Mouse (Mus musculus): ENCODE measurements around the gene Hyou1. TPM values are rescaled to one million over a fixed set of nuclear protein-coding genes. Genes with fewer than 3 reads are reported as not detected.
A peak's percentile ranks its signal among the peaks of the same experiment; 100 is the strongest.
"Not testable (repeated sequence)": the region's sequence is repeated elsewhere in the genome, so short reads cannot be mapped to it uniquely, and the experiment has no call there.

Gene Hyou1
- total RNA-seq, 2 experiments from 2014 or later, result 126 to 212 TPM

GRCm38 (mm10) chr9:44399114-44399794, 20.0 kb downstream of the Hyou1 start:
- no peak for ATAC-seq (replicated peaks; ENCODE audit: poor library complexity, severe bottlenecking)

- no peak for ATAC-seq (replicated peaks; ENCODE audit: poor library complexity, severe bottlenecking)
Observed at GRCm38 (mm10) chr9:44399795-44400114, 20.5 kb downstream of the Hyou1 start.

DNA sequence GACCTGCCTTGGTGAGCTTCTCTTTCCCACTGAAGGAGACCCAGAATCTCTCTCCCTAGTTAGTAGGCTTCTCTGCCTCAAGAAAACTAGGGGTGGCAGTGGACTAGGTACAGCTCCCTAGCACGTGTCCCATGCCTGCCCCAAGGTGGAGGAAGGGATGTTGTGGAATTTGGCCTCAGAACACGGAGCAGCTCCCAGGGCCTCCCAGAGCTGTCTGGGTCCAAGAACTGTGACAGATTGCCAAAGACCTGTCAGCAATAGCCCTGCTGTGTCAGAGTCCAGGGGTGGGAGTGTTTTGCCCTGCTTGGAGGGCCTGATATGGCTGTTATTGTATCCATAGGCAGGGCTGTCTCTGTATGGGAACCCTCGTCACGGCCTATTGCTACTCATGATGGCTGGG, 21.8 kb downstream of the Hyou1 start:
- ATAC-seq (replicated peaks; ENCODE audit: poor library complexity, severe bottlenecking), result no peak

GRCm38 (mm10) chr9:44405011-44405410, 25.7 kb downstream of the Hyou1 start:
- no peak for ATAC-seq (replicated peaks; ENCODE audit: poor library complexity, severe bottlenecking)

GRCm38 (mm10) chr9:44406906-44407751, 27.8 kb downstream of the Hyou1 start, which contains the start of the genes Rps25 and Trappc4:
Gene Rps25, plus strand, starts transcription at chr9:44407139.
Gene Trappc4, minus strand, starts transcription at chr9:44407600.
- peak; percentile 87 for ATAC-seq (replicated peaks; ENCODE audit: poor library complexity, severe bottlenecking)

- ATAC-seq (replicated peaks; ENCODE audit: poor library complexity, severe bottlenecking), result no peak; the same call in 1 of the 2 replicates
Observed at GRCm38 (mm10) chr9:44407752-44408097, 28.4 kb downstream of the Hyou1 start.

- not testable (repeated sequence) for ATAC-seq (replicated peaks; ENCODE audit: poor library complexity, severe bottlenecking)
Observed at GRCm38 (mm10) chr9:44408693-44409092, 29.4 kb downstream of the Hyou1 start.

GRCm38 (mm10) chr9:44410647-44411336, 31.5 kb downstream of the Hyou1 start:
- no peak for ATAC-seq (replicated peaks; ENCODE audit: poor library complexity, severe bottlenecking)

DNA sequence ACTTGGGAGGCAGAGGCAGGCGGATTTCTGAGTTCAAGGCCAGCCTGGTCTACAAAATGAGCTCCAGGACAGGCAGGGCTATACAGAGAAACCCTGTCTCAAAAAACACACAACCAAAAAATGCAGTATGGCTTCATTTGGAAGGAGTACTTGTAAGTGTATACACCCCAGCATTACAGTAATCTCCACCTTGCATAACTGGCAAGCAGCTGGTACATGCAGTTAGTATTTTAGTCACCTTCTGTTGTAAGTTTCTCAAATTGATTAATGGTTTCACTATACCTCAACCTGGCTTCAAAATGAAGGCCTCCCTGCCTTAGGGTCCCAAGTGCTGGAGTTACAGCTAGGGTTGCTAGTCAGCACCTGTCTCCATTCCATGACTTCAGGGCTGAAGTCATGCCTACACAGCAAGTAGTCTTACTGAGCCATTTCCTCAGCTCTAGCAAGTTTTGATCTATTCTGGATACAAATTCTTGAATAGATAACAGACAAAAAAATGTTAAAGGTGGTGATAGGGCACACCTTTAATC, 32.4 kb downstream of the Hyou1 start:
- no peak for ATAC-seq (replicated peaks; ENCODE audit: poor library complexity, severe bottlenecking)

GRCm38 (mm10) chr9:44412306-44412705, 33.0 kb downstream of the Hyou1 start:
- ATAC-seq (replicated peaks; ENCODE audit: poor library complexity, severe bottlenecking), result no peak

DNA sequence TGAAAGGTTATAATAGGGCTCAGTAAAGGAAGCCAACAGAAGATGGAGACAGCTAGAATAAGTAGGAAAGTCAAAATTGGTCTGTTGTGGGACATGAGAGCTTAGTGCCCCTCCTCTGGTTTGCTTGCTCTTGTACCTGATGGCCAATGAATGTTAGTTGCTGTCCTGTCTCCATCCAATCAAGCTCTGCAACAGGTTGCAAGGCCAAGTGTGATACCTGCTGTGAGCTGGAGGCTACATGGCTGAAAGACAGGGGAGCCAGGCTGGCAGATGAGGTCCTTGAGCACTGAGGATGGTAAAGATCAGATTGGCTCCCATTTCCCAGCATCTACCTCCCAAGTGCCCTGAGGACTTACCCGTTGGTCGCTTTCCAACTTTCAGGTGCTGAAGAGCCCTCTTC, 33.5 kb downstream of the Hyou1 start:
- no peak for ATAC-seq (replicated peaks; ENCODE audit: poor library complexity, severe bottlenecking)

DNA sequence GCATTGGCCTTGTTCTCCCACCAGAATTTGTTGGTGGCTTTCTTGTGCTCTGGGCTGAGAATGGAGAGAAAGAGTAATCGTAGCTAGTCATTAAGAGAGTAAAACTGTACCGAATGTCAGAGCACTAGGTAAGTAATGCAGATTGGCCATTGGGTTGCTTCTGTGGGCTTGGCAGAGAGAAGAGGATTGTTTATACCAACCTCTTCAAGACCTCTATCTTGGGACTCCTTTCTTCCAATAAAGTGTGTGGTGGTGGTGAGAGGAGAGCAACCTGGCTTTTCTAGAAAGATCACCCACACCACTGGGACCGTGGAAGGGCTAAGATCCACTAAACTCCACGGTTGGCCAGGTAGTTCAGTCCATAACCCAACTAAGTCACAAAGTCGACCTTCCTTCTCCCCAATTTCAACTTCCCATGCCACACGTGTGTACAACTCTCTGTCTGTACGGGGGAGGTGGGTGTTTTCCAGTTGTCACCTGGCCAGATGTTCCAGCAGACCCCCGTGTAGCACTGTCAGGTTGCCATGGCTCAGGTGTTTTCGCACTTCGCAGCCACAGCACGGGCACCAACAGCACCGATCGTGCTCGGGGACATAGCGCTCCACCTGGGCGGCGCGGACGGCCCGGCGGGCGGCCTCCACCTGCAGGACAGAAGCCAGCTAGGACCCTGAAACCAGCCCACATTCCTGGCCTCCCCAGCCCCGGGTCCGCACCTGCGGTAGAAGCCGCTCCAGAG, 38.0 kb downstream of the Hyou1 start:
- ATAC-seq (replicated peaks; ENCODE audit: poor library complexity, severe bottlenecking), result no peak

DNA sequence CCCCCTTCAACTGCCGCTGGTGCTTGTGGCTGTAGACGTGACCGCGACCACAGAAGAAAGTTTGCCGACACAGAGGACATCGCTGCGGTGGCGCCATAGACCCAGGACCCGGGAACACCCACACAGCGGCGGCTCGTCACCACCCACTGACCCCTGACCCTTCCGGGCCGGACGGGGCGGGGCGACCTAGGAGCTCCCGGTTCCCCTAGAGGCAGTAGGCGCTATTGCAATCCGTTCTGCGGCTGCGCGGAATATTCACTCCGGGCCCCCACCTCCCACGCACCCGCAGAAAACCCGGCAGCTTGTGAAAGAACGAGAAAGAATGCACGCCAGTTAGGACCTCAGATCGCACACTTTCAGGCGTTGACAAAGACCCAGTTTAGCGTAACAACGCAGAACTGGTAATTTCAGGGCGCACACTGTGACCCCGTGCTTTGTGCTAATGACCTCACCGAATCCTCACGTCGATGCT, 38.6 kb downstream of the Hyou1 start:
- peak; percentile 95 for ATAC-seq (replicated peaks; ENCODE audit: poor library complexity, severe bottlenecking)

DNA sequence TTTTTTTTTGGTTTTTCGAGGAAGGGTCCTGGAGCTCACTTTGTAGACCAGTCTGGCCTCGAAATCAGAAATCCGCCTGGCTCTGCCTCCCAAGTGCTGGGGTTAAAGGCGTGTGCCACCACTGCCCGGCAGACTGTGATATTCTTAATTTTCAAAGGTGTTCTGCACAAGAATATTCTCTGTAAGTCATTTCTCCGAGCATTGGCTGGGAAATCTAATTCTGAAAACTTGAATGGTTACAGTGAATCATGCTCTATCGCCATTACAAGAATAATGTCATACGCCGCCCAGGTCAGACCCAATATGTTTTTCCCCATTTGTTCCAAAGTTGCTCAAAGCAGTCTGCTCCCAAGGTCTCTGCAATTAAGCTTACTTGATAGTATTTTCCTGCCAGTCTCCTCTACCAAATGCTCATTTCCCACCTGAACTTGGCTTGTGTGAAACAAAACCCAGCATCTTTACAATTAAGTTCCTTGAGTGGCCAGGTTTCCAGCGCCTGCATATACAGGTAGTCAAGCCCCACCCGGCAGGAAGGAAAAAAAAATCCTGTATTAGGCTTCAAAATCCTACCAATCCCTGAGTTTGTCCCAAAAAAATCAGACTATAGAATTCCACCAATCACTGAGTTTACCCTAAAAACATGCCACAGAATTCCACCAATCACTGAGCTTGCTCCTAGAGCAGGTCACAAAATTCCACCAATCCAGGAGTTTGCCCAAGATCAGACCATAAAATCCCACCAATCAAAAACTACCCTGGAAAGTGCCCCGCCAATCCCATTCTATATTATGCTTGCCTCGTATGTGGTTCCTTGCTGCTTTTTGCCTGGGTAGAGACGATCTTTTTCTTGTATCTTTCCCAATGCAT, 39.5 kb downstream of the Hyou1 start, which contains the start of gene Ccdc84:
Ccdc84 (minus strand) TSS at position 51 of the 867 bp plus-strand sequence.
- no peak for ATAC-seq (replicated peaks; ENCODE audit: poor library complexity, severe bottlenecking)

DNA sequence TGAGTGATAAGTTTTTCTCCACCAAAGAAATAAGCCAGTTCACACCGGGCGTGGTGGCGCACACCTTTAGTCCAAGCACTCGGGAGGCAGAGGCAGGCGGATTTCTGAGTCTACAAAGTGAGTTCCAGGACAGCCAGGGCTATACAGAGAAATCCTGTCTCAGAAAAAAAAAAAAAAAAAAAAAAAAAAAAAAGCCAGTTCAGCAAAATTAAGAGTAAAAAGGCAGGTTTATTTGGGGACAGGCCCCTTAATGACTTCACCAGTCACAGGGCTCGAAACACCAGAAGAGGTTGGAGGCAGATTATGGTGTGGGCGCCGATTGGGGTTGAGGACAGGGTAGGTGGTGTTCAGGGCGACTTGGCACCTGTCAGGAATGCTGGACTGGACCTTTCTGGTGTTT, 40.4 kb downstream of the Hyou1 start:
- ATAC-seq (replicated peaks; ENCODE audit: poor library complexity, severe bottlenecking), result not testable (repeated sequence)

DNA sequence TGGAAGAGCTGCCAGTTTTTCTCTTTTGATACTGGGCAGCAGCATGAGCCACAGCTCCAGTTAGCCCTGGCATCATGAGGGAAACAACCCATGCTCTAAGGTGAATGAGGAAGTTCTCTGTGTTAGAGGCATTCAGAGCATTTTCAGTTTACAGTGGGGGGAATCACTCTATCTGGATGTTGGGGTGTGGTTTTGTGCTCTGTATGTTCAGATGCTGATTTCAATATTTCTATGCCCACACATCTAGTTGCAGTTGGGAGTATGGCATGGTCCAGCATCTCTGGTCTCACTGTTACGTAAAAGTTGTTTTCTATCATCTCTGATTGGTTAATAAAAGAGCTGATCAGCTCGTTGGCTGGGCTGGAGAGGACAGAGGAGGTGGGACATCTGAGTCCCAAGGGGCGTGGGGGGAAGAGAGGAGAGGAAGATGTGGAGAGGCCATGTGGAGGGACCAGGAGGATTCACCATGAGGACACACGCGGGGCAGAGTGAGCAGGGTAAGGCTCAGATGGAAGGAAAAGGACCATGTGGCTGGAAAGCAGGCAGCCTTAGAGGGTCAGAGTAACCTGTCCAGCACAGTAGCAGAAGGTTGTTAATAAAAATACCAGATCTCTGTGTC, 41.1 kb downstream of the Hyou1 start:
- peak; percentile 38 for ATAC-seq (replicated peaks; ENCODE audit: poor library complexity, severe bottlenecking)

GRCm38 (mm10) chr9:44423576-44423975, 44.3 kb downstream of the Hyou1 start:
- no peak for ATAC-seq (replicated peaks; ENCODE audit: poor library complexity, severe bottlenecking)

DNA sequence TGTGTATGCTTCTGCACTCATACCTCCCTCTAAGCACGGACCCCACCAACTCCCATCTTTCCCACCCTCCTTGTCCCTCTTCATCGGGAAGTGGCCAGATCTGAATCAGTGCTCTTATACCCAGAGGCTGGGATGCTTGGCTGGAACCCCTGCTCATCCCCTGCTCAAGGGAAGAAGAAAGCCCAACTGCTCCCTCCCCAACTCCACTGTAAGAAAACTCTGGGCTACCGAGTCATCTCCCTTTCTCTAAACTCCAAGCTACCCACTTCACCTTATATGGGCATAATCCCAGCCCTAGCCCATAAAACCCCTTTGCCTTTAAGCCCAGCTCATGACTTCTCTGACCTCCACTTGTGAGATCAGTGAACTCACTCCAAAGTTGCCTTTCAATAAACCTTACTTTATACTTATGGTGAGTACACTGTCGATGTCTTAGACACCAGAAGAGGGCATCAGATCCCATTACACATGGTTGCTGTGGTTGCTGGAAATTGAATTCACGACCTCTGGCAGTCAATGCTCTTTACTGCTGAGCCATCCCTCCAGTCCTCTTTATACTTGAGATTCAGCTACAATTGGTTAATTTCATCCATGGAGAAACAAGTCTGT, 53.4 kb downstream of the Hyou1 start:
- no peak for ATAC-seq (replicated peaks; ENCODE audit: poor library complexity, severe bottlenecking)

All from granulocyte monocyte progenitor cell, adult 5-6 weeks (primary cell).